Mouse (Mus musculus) embryonic facial prominence, embryonic 10.5 days (tissue): ENCODE measurements around the gene Gm49601. TPM values are rescaled to one million over a fixed set of nuclear protein-coding genes. Genes with fewer than 3 reads are reported as not detected.

Experiments
- DNase-seq: peaks from one replicate; pipeline ENCODE4 v3.0.0-alpha.2; 2017; ENCODE audit warnings: low spot score
- H3K27ac ChIP-seq: fragments of 300-500 bp; sonication (generic); replicated peaks from 2 replicates; pipeline ENCODE4 v1.5.1; 2016; ENCODE audit warnings: mild to moderate bottlenecking
- H3K27me3 ChIP-seq: fragments of 300-500 bp; sonication (generic); replicated peaks from 2 replicates; pipeline ENCODE4 v1.6.1; 2016; ENCODE audit warnings: low read depth, mild to moderate bottlenecking; ENCODE audit not compliant: poor library complexity, severe bottlenecking
- H3K36me3 ChIP-seq: fragments of 300-500 bp; sonication (generic); replicated peaks from 2 replicates; pipeline ENCODE4 v1.6.1; 2016; ENCODE audit warnings: mild to moderate bottlenecking, moderate library complexity
- H3K4me1 ChIP-seq: fragments of 300-500 bp; sonication (generic); 2 replicates; pipeline ENCODE4 v1.6.1; 2016
- H3K4me3 ChIP-seq: fragments of 300-500 bp; sonication (generic); 2 replicates; pipeline ENCODE4 v1.5.1; 2016; ENCODE audit warnings: mild to moderate bottlenecking, moderate library complexity
- H3K9me3 ChIP-seq: fragments of 300-500 bp; sonication (generic); 2 replicates; pipeline ENCODE4 v1.6.1; 2016; ENCODE audit warnings: mild to moderate bottlenecking
- WGBS: fragments of 180-500 bp; shearing (Covaris S2); methylation state at CpG from one replicate; pipeline ENCODE4 v1.1.7; 2016; 5-methylcytosine and 5-hydroxymethylcytosine counted together
- polyA plus RNA-seq: library from polyadenylated mRNA; unstranded; fragments of >200 nt; fragmentation: Nextera tagmentation; extraction: Ambion mirVana; gene quantifications from 2 replicates; pipeline ENCODE4 v1.2.1, GENCODE M21; 2016

Gene Gm49601
- polyA plus RNA-seq, 1 experiment from 2014 or later: 3.6 TPM

DNA sequence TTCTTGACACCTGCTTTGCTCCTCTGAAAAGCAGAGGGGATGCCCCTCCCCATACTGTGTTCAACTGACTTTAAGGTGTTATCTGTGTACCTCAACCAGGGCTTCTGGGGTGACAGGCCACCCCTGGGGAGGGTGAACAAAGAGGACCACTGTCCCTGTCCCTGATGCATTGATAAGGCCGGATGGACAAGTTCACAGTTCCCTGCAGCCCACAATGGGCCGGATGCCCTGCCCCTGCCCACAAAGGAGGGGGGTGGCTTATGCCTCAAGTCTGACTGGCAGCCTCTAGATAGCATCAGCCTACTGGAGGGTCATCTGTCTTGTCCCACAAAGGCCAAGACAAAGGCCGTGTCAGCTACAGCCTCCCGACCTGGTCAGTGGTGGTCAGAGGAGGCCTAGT, 7.1 kb downstream of the Gm49601 start:
- Histone ChIP-seq H3K9me3 (no peaks in the 10 kb centered on the region), H3K27me3 (peaks cover 97% of the 10 kb centered on the region), H3K27ac (no peak overlapping the region), H3K36me3 (peaks cover 22% of the 10 kb centered on the region), H3K4me3 (no peak overlapping the region), H3K4me1 (peaks cover 33% of the 10 kb centered on the region)
- 43% methylated on average over 4 of the region's 4 CpGs for WGBS
- DNase-seq: no peak

GRCm38 (mm10) chr16:18618297-18618696, 7.9 kb downstream of the Gm49601 start:
- Histone ChIP-seq H3K4me1 (peaks cover 33% of the 10 kb centered on the region), H3K36me3 (peaks cover 14% of the 10 kb centered on the region), H3K9me3 (no peaks in the 10 kb centered on the region), H3K27me3 (peaks cover 97% of the 10 kb centered on the region), H3K27ac (no peak overlapping the region), H3K4me3 (no peak overlapping the region)
- DNase-seq: no peak
- 52% methylated on average over 2 of the region's 2 CpGs for WGBS

GRCm38 (mm10) chr16:18617370-18618065, 8.7 kb downstream of the Gm49601 start:
- WGBS: under 1% methylated on average over 27 of the region's 27 CpGs
- H3K4me3 ChIP-seq: peak overlapping the region; percentile 40
- H3K27ac ChIP-seq: no peak overlapping the region
- H3K9me3 ChIP-seq: no peaks in the 10 kb centered on the region
- H3K36me3 ChIP-seq: peaks cover 6% of the 10 kb centered on the region
- H3K27me3 ChIP-seq: peaks cover 97% of the 10 kb centered on the region
- H3K4me1 ChIP-seq: peaks cover 34% of the 10 kb centered on the region
- DNase-seq: peak; percentile 88

DNA sequence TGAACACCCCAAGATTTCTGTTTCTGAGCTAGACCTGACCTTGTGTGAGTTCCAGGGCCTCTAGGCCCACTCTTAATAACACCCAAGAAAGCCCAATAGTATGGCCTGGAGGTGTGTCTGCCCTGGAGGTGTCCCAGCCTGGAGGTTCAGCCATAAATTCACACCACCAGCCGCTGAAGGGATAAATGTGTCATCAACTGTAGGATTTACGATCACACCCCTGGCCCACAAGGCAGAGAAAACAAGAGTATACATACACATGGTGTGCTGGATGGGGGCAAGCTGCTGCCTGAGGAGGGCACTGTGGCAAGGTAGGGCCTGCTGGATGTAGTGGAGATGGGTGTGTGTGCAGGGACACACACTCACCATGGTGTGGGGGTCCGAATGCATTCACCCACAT, 12.9 kb downstream of the Gm49601 start:
- H3K4me1 ChIP-seq: peaks cover 49% of the 10 kb centered on the region
- no peaks in the 10 kb centered on the region for H3K9me3 ChIP-seq
- no peak for DNase-seq
- 90% methylated on average over 3 of the region's 3 CpGs for WGBS
- peaks cover 97% of the 10 kb centered on the region for H3K27me3 ChIP-seq
- 0 out of 2 replicates have a peak overlapping the region, but pooled peaks have one; percentile 48 for H3K27ac ChIP-seq
- no peak overlapping the region for H3K4me3 ChIP-seq
- H3K36me3 ChIP-seq: no peaks in the 10 kb centered on the region

DNA sequence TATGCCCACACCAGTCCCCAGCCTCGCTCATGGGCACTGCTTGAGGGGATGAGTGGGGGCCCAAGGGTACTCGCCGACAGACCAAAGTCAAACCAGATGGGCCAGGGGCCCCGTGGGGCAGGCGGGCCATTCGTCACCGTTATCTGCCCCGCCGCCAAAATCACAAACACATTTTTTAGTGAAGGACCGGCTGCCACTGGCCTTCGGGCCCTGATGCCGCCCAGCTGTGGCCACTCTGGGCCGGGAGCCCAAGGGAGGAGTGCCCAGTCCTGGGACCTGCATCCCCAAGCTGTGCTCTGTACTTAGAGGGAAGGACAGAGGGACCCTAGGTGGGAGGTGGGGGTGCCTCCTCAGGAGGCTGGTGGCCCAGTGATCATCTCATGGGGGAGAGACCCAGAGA, 14.5 kb downstream of the Gm49601 start:
- peak overlapping the region; percentile 48 for H3K27ac ChIP-seq
- 44% methylated on average over 13 of the region's 13 CpGs for whole genome bisulfite sequencing
- no peak overlapping the region for H3K4me3 ChIP-seq
- peak; percentile 62 for DNase-seq
- H3K27me3 ChIP-seq: peaks cover 97% of the 10 kb centered on the region
- H3K9me3 ChIP-seq: no peaks in the 10 kb centered on the region
- H3K4me1 ChIP-seq: peaks cover 51% of the 10 kb centered on the region
- no peaks in the 10 kb centered on the region for H3K36me3 ChIP-seq

DNA sequence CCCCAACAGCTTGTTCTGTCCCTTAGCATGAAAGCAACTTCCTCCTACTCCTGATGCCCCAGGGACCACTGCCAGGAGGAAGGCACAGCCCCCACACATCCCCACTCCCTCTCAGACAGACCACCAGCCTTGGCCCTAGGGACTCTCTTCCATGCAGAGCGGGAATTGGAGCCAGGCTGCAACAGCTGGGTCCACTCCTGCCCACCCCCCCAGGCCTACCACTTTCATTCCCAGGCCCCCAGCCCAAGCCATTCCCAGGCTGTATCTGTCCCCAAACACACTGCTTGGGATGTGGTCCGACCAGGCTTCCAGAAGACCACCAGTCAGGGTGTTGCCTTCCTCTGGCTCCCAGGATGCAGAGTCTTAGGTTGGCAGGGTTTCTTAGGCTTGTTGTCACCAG, 17.1 kb downstream of the Gm49601 start:
- Histone ChIP-seq H3K27me3 (peaks cover 96% of the 10 kb centered on the region), H3K4me1 (peaks cover 72% of the 10 kb centered on the region), H3K9me3 (no peaks in the 10 kb centered on the region), H3K4me3 (no peak overlapping the region), H3K36me3 (no peaks in the 10 kb centered on the region), H3K27ac (no peak overlapping the region)
- 58% methylated on average over 2 of the region's 2 CpGs for WGBS
- no peak for DNase-seq

- Histone ChIP-seq H3K27me3 (peaks cover 90% of the 10 kb centered on the region), H3K9me3 (no peaks in the 10 kb centered on the region), H3K27ac (no peak overlapping the region), H3K4me3 (peak overlapping the region; percentile 38), H3K36me3 (no peaks in the 10 kb centered on the region), H3K4me1 (peaks cover 78% of the 10 kb centered on the region)
- WGBS: 5% methylated on average over 11 of the region's 11 CpGs
- DNase-seq: peak; percentile 62
Measured at GRCm38 (mm10) chr16:18608226-18608625, 18.0 kb downstream of the Gm49601 start.

- DNase-seq: peak; percentile 23
- WGBS: 78% methylated on average over 5 of the region's 5 CpGs
- no peaks in the 10 kb centered on the region for H3K9me3 ChIP-seq
- no peak overlapping the region for H3K4me3 ChIP-seq
- H3K27me3 ChIP-seq: peaks cover 64% of the 10 kb centered on the region
- H3K36me3 ChIP-seq: no peaks in the 10 kb centered on the region
- peak overlapping the region; percentile 57 for H3K27ac ChIP-seq
- H3K4me1 ChIP-seq: peaks cover 78% of the 10 kb centered on the region
Measured at GRCm38 (mm10) chr16:18605705-18606104, 20.5 kb downstream of the Gm49601 start.

- H3K27ac ChIP-seq: peak overlapping the region; percentile 70
Measured at GRCm38 (mm10) chr16:18604267-18604701, 21.9 kb downstream of the Gm49601 start.

DNA sequence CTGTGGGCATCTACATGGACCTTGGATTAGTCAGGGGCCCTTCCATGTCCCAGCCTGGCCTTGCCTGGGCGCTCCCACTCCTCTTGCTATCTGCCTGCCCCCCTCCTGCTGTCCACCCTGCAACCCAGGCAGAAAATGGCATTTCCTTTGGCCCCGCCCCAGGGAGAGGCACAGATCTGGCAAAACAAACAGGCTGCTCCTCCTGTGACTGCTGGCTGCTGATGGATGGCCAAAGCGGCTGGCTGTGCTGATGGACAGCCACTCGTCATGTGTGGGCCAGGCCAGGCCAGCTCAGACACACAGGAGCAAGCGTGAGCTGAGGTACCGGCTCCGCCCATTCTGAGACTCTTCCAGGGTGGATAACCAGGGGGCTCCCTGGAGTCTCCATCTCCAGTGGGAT, 24.8 kb downstream of the Gm49601 start:
- Histone ChIP-seq H3K4me3 (no peak overlapping the region), H3K9me3 (no peaks in the 10 kb centered on the region), H3K27ac (peak overlapping the region; percentile 74), H3K36me3 (no peaks in the 10 kb centered on the region), H3K4me1 (peaks cover 56% of the 10 kb centered on the region), H3K27me3 (peaks cover 35% of the 10 kb centered on the region; the same call in 1 of the 2 replicates)
- WGBS: 51% methylated on average over 7 of the region's 7 CpGs
- DNase-seq: peak; percentile 42

More at GRCm38 (mm10) chr16:18604267-18604701, 21.9 kb downstream of the Gm49601 start:
- DNase-seq: peak; percentile 32
- H3K9me3 ChIP-seq: no peaks in the 10 kb centered on the region
- H3K4me3 ChIP-seq: no peak overlapping the region
- 52% methylated on average over 8 of the region's 8 CpGs for WGBS
- peaks cover 70% of the 10 kb centered on the region for H3K4me1 ChIP-seq
- peaks cover 55% of the 10 kb centered on the region for H3K27me3 ChIP-seq
- no peaks in the 10 kb centered on the region for H3K36me3 ChIP-seq

DNA sequence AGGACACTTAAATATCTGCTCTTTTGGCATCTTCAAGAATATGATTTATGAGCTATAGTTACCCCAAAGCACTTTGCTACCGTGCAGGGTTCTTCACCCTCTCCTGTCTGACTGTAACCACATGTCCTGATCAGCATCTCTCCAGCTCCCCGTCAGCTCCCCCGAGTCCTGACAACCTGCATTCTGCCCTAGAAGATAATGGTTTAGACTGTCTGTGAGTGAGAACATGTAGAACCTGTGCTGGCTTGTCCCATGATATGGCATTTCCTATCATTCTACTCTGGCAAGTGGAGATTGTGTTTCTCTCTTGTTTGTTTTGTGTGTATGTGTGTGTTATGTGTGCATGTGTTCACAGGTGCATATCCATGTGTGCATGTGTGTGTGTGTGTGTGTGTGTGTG, 28.2 kb downstream of the Gm49601 start:
- no peaks in the 10 kb centered on the region for H3K9me3 ChIP-seq
- WGBS: 79% methylated on average over 3 of the region's 3 CpGs
- H3K27ac ChIP-seq: no peak overlapping the region
- no peaks in the 10 kb centered on the region for H3K36me3 ChIP-seq
- DNase-seq: no peak
- no peak overlapping the region for H3K4me3 ChIP-seq
- peaks cover 47% of the 10 kb centered on the region for H3K27me3 ChIP-seq
- H3K4me1 ChIP-seq: peaks cover 35% of the 10 kb centered on the region

GRCm38 (mm10) chr16:18596255-18596654, 30.0 kb downstream of the Gm49601 start:
- 31% methylated on average over 5 of the region's 5 CpGs for WGBS
- H3K27ac ChIP-seq: no peak overlapping the region

GRCm38 (mm10) chr16:18593930-18594329, 32.3 kb downstream of the Gm49601 start:
- Histone ChIP-seq H3K4me1 (peaks cover 43% of the 10 kb centered on the region), H3K27me3 (peaks cover 82% of the 10 kb centered on the region), H3K9me3 (no peaks in the 10 kb centered on the region), H3K4me3 (no peak overlapping the region), H3K27ac (no peak overlapping the region), H3K36me3 (no peaks in the 10 kb centered on the region)
- WGBS: 75% methylated on average over 2 of the region's 2 CpGs
- DNase-seq: no peak

More at GRCm38 (mm10) chr16:18596255-18596654, 30.0 kb downstream of the Gm49601 start:
- H3K36me3 ChIP-seq: no peaks in the 10 kb centered on the region
- H3K4me1 ChIP-seq: peaks cover 27% of the 10 kb centered on the region
- no peak overlapping the region for H3K4me3 ChIP-seq
- H3K9me3 ChIP-seq: no peaks in the 10 kb centered on the region
- DNase-seq: no peak
- H3K27me3 ChIP-seq: peaks cover 63% of the 10 kb centered on the region
